Mouse (Mus musculus) kidney, embryonic 15.5 days (tissue): ENCODE measurements at regions not wholly inside any gene's neighbourhood (a gene's known extent, or its start where the extent isn't known, plus 50 kb on each side); places are given as distances from the start of the nearest gene placed in this dataset.
A peak's percentile ranks its signal among the peaks of the same experiment; 100 is the strongest.
"Not testable (repeated sequence)": the region's sequence is repeated elsewhere in the genome, so short reads cannot be mapped to it uniquely, and the experiment has no call there.

Source experiments
- ATAC-seq: fragments of 200-750 bp; cut with Nextera tagmentation; replicated peaks from 2 replicates; pipeline ENCODE4 v1.8.0; 2017; ENCODE audit warnings: moderate TSS enrichment; ENCODE audit not compliant: low FRiP score
- H3K27ac ChIP-seq: fragments of 300-500 bp; sonication (generic); 2 replicates; pipeline ENCODE4 v1.5.1; 2015; ENCODE audit warnings: mild to moderate bottlenecking, inconsistent platforms
- H3K27me3 ChIP-seq: fragments of 300-500 bp; sonication (generic); 2 replicates; pipeline ENCODE4 v1.6.1; 2015; ENCODE audit warnings: inconsistent platforms
- H3K36me3 ChIP-seq: fragments of 300-500 bp; sonication (generic); 2 replicates; pipeline ENCODE4 v1.6.1; 2015; ENCODE audit warnings: inconsistent platforms
- H3K4me1 ChIP-seq: fragments of 300-500 bp; sonication (generic); 2 replicates; pipeline ENCODE4 v1.6.1; 2015; ENCODE audit warnings: inconsistent platforms
- H3K4me2 ChIP-seq: fragments of 300-500 bp; sonication (generic); 2 replicates; pipeline ENCODE4 v1.6.1; 2015; ENCODE audit warnings: moderate library complexity, mild to moderate bottlenecking, inconsistent platforms
- H3K4me3 ChIP-seq: fragments of 300-500 bp; sonication (generic); replicated peaks from 2 replicates; pipeline ENCODE4 v1.5.1; 2015; ENCODE audit warnings: mild to moderate bottlenecking, inconsistent platforms
- H3K9ac ChIP-seq: fragments of 300-500 bp; sonication (generic); 2 replicates; pipeline ENCODE4 v1.6.1; 2015; ENCODE audit warnings: mild to moderate bottlenecking, inconsistent platforms
- H3K9me3 ChIP-seq: fragments of 300-500 bp; sonication (generic); replicated peaks from 2 replicates; pipeline ENCODE4 v1.6.1; 2016; ENCODE audit warnings: inconsistent platforms
- WGBS: fragments of 180-500 bp; shearing (Covaris S2); methylation state at CpG from one replicate; pipeline ENCODE4 v1.1.7; 2015; ENCODE audit warnings: mixed read lengths; 5-methylcytosine and 5-hydroxymethylcytosine counted together

GRCm38 (mm10) chr4:44424831-44425704 lies 124.4 kb downstream of the Melk start:
- ATAC-seq = no peak
- Histone ChIP-seq H3K27me3 (peaks cover 69% of the 10 kb centered on the region), H3K9ac (0 out of 2 replicates have a peak overlapping the region, but pooled peaks have one; percentile 32), H3K4me2 (peak overlapping the region; percentile 94), H3K4me3 (peak overlapping the region; percentile 50), H3K36me3 (no peaks in the 10 kb centered on the region), H3K9me3 (no peaks in the 10 kb centered on the region), H3K27ac (no peak overlapping the region), H3K4me1 (peaks cover 10% of the 10 kb centered on the region)
- WGBS = under 1% methylated on average over 55 of the region's 56 CpGs

GRCm38 (mm10) chr4:44434593-44434992 lies 133.9 kb downstream of the Melk start:
- peaks cover 3% of the 10 kb centered on the region; the same call in 1 of the 2 replicates for H3K4me1 ChIP-seq
- no peaks in the 10 kb centered on the region for H3K9me3 ChIP-seq
- no peak overlapping the region for H3K4me2 ChIP-seq
- H3K9ac ChIP-seq = no peak overlapping the region
- H3K27ac ChIP-seq = no peak overlapping the region
- H3K27me3 ChIP-seq = 0 out of 2 replicates have a peak, but pooled peaks cover 3% of the 10 kb centered on the region
- 12% methylated on average over 9 of the region's 9 CpGs for WGBS
- no peaks in the 10 kb centered on the region for H3K36me3 ChIP-seq
- no peak overlapping the region for H3K4me3 ChIP-seq
- ATAC-seq = peak; percentile 52; the same call in 1 of the 2 replicates

- no peak overlapping the region for H3K9ac ChIP-seq
- no peak overlapping the region for H3K4me2 ChIP-seq
- no peaks in the 10 kb centered on the region for H3K36me3 ChIP-seq
- no peaks in the 10 kb centered on the region for H3K27me3 ChIP-seq
- no peak for ATAC-seq
- H3K4me1 ChIP-seq = 0 out of 2 replicates have a peak, but pooled peaks cover 6% of the 10 kb centered on the region
- no peak overlapping the region for H3K4me3 ChIP-seq
- WGBS = 33% methylated on average over 4 of the region's 4 CpGs
- no peaks in the 10 kb centered on the region for H3K9me3 ChIP-seq
- H3K27ac ChIP-seq = no peak overlapping the region
Observed at GRCm38 (mm10) chr4:44445511-44445910, 144.8 kb downstream of the Melk start.

- H3K4me1 ChIP-seq = peaks cover 22% of the 10 kb centered on the region
- peak; percentile 50 for ATAC-seq
- H3K4me3 ChIP-seq = no peak overlapping the region
- H3K9me3 ChIP-seq = no peaks in the 10 kb centered on the region
- 0 out of 2 replicates have a peak overlapping the region, but pooled peaks have one; percentile 27 for H3K27ac ChIP-seq
- H3K4me2 ChIP-seq = no peak overlapping the region
- no peak overlapping the region for H3K9ac ChIP-seq
- WGBS = 36% methylated on average over 10 of the region's 10 CpGs
- H3K27me3 ChIP-seq = no peaks in the 10 kb centered on the region
- H3K36me3 ChIP-seq = no peaks in the 10 kb centered on the region
Observed at GRCm38 (mm10) chr4:44450881-44451532, 150.3 kb downstream of the Melk start.

- H3K9ac ChIP-seq = no peak overlapping the region
Observed at GRCm38 (mm10) chr4:44452043-44452618, 151.5 kb downstream of the Melk start.

DNA sequence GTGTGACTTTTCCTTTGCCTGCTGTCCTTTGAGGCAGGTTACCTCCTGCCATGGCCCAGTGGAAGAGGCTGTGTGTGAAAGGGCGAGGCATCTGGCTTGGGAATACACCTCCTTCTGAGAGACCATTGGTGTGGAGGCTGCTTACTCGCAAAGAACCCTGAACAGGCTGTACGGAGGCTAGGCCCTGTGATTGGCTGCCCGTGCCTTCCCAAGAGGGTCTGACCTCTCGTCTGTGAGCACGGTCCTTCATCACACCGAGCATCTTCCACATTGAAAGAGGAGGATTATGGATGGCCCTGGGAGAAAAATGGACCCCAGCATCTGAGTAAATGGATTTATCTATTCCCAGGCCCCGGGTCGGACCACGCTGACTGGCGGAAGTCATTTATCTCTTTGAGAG lies 152.9 kb downstream of the Melk start:
- peaks cover 22% of the 10 kb centered on the region for H3K4me1 ChIP-seq
- H3K27me3 ChIP-seq = no peaks in the 10 kb centered on the region
- no peak overlapping the region for H3K27ac ChIP-seq
- H3K4me2 ChIP-seq = no peak overlapping the region
- H3K9ac ChIP-seq = no peak overlapping the region
- H3K36me3 ChIP-seq = no peaks in the 10 kb centered on the region
- WGBS = 87% methylated on average over 11 of the region's 11 CpGs
- H3K4me3 ChIP-seq = no peak overlapping the region
- no peaks in the 10 kb centered on the region for H3K9me3 ChIP-seq
- no peak for ATAC-seq

More at GRCm38 (mm10) chr4:44452043-44452618, 151.5 kb downstream of the Melk start:
- Histone ChIP-seq H3K36me3 (no peaks in the 10 kb centered on the region), H3K27me3 (no peaks in the 10 kb centered on the region), H3K4me3 (no peak overlapping the region), H3K27ac (no peak overlapping the region), H3K4me1 (peaks cover 22% of the 10 kb centered on the region), H3K4me2 (no peak overlapping the region), H3K9me3 (no peaks in the 10 kb centered on the region)
- ATAC-seq = peak; percentile 83
- WGBS = 39% methylated on average over 8 of the region's 8 CpGs

GRCm38 (mm10) chr4:44455851-44456250 lies 155.2 kb downstream of the Melk start:
- Histone ChIP-seq H3K9me3 (no peaks in the 10 kb centered on the region), H3K9ac (no peak overlapping the region), H3K4me1 (peaks cover 14% of the 10 kb centered on the region), H3K27ac (no peak overlapping the region), H3K36me3 (no peaks in the 10 kb centered on the region), H3K4me3 (no peak overlapping the region), H3K4me2 (no peak overlapping the region), H3K27me3 (no peaks in the 10 kb centered on the region)
- no peak for ATAC-seq
- 87% methylated on average over 2 of the region's 2 CpGs for WGBS

DNA sequence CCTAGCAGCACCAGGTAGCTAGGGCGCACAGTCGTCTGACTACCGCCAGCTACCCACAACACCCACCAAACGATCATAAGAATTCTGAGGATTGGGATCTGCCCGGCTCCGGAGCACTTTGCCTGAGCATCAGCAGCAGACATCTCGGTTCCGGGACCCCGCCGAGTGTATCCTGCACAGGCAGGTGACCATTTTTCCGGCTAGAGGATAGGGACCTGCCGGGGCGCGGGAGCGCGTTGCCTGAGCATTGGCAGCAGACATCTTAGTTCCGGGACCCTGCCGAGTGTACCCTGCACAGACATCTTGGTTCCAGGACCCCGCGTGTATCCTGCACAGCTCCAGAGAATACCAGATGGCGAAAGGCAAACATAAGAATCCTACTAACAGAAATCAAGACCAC lies 172.8 kb downstream of the Melk start:
- H3K4me3 ChIP-seq, ATAC-seq, H3K27ac ChIP-seq, H3K27me3 ChIP-seq, H3K4me2 ChIP-seq, H3K4me1 ChIP-seq, H3K9ac ChIP-seq, H3K9me3 ChIP-seq, H3K36me3 ChIP-seq: not testable (repeated sequence)
- 90% methylated on average over 21 of the region's 21 CpGs for WGBS
